Mouse (Mus musculus): ENCODE measurements around the gene Amy1. TPM values are rescaled to one million over a fixed set of nuclear protein-coding genes. Genes with fewer than 3 reads are reported as not detected.
"Not testable (repeated sequence)": the region's sequence is repeated elsewhere in the genome, so short reads cannot be mapped to it uniquely, and the experiment has no call there.

Gene Amy1
- 0.13 and 0.52 TPM in 2 replicates for polyA plus RNA-seq (2012; rRNA removed)

DNA sequence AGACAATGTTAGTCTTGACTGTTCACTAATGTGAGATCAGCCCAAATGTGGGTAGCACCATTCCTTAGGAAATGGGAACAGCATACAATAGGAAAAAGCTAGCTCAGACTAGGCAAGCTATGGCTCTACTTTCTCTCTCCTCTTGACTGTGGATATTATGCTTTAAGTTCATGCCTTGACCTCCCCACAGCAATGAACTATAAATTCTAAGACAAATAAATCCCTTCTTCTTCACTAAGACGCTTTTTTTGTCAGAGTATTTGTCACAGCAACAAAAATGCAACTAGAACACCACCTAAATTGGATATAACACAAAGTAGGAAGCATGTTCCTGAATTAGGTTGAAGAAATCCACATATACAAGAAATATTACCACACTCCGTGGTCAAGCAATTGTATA, at the start of gene Amy1:
Gene Amy1, minus strand, starts transcription at position 101 of the 400 bp plus-strand sequence.
- Histone ChIP-seq H3K4me1 (ENCODE audit: control insufficient read depth, insufficient read depth, insufficient read length, low read length) (no peaks in the 10 kb centered on the region), H3K27ac (ENCODE audit: insufficient read depth, low read depth, low read length) (no peak within 1 kb of the TSS), H3K4me3 (ENCODE audit: low read depth, low read length) (no peak within 1 kb of the TSS), H3K27me3 (ENCODE audit: control insufficient read depth, insufficient read depth, low read length) (no peaks in the 10 kb centered on the region), H3K36me3 (ENCODE audit: control insufficient read depth, insufficient read depth, low read length) (peaks cover 18% of the 10 kb centered on the region)
- TF ChIP-seq CTCF (IDR thresholded peaks at IDR 0.05; ENCODE audit: extremely low read depth, insufficient read length, insufficient replicate concordance, low read depth, low read length) (no peak), POLR2A (IDR thresholded peaks at IDR 0.05; ENCODE audit: low read depth, low read length) (no peak)
- 94% methylated on average over 2 of the region's 2 CpGs for WGBS

DNA sequence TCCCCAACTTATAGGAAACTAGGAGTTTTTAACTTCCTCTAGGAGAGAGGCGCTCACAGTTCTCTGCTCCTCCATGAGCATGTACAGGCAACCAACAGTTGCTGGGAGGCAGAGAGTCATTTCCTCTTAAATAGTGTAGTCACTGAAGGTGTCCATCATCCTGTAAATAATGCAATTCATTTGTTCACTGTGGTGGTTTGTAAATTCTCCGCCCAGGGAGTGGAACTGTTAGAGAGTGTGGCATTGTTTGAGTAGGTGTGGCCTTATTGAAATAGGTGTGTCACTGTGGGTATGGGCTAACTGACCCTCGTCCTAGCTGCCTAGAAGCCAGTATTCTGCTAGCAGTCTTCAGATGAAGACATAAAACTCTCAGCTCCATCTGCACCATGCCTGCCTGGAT, 47.8 kb upstream of the Amy1 start:
- TF ChIP-seq CTCF (IDR thresholded peaks at IDR 0.05; ENCODE audit: extremely low read depth, insufficient read length, insufficient replicate concordance, low read depth, low read length), result no peak
- TF ChIP-seq POLR2A (IDR thresholded peaks at IDR 0.05; ENCODE audit: low read depth, low read length), result no peak
- 51% methylated on average over 3 of the region's 3 CpGs for WGBS
- Histone ChIP-seq H3K27me3 (ENCODE audit: control insufficient read depth, insufficient read depth, low read length) (no peaks in the 10 kb centered on the region), H3K4me3 (ENCODE audit: low read depth, low read length) (no peak overlapping the region), H3K36me3 (ENCODE audit: control insufficient read depth, insufficient read depth, low read length) (no peaks in the 10 kb centered on the region), H3K27ac (ENCODE audit: insufficient read depth, low read depth, low read length) (no peak overlapping the region), H3K4me1 (ENCODE audit: control insufficient read depth, insufficient read depth, insufficient read length, low read length) (no peaks in the 10 kb centered on the region)

DNA sequence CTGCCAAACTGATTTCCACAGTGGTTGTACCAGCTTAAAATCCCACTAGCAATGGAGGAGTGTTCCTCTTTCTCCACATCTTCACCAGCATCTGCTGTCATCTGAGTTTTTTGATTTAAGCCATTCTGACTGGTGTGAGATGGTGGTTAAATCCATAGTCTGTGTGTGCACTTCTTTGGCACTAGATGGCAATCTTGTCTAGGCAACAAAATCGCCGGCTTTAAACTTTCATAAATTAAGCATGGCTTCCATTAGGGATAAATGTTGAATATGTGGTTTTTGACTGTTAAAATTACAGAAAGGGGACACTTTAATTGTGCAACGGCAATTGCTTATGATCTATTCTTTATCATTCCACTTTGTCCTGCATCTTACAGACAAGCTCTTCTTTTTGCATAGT, 44.9 kb upstream of the Amy1 start:
- WGBS, result 40% methylated on average over 3 of the region's 3 CpGs
- H3K27ac ChIP-seq (ENCODE audit: insufficient read depth, low read depth, low read length); H3K36me3 ChIP-seq (ENCODE audit: control insufficient read depth, insufficient read depth, low read length); H3K27me3 ChIP-seq (ENCODE audit: control insufficient read depth, insufficient read depth, low read length); H3K4me3 ChIP-seq (ENCODE audit: low read depth, low read length); H3K4me1 ChIP-seq (ENCODE audit: control insufficient read depth, insufficient read depth, insufficient read length, low read length): not testable (repeated sequence)

DNA sequence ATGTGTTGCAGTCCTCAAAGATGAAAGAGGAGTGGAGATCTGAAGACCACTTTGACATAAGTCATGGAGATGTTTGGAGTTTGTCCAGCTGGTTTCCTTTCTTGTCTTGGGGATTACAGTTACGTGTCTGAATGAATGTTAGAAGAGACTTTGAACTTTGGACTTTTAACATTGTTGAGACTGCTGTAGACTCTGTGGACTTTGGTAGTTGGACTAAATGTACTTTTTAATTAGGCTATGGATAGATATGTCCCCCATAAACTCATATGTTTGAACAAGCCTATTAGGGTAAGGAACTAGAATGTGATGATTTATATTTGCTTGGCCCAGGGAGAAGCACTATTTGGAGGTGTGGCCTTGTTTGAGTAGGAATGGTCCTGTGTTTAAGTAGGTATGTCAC, 33.0 kb upstream of the Amy1 start:
- Histone ChIP-seq H3K36me3 (ENCODE audit: control insufficient read depth, insufficient read depth, low read length) (no peaks in the 10 kb centered on the region), H3K4me1 (ENCODE audit: control insufficient read depth, insufficient read depth, insufficient read length, low read length) (peaks cover 6% of the 10 kb centered on the region; the same call in 1 of the 2 replicates), H3K4me3 (ENCODE audit: low read depth, low read length) (no peak overlapping the region), H3K27me3 (ENCODE audit: control insufficient read depth, insufficient read depth, low read length) (no peaks in the 10 kb centered on the region), H3K27ac (ENCODE audit: insufficient read depth, low read depth, low read length) (0 out of 2 replicates have a peak overlapping the region, but pooled peaks have one; percentile 35)
- TF ChIP-seq POLR2A (IDR thresholded peaks at IDR 0.05; ENCODE audit: low read depth, low read length), result no peak
- no peak for TF ChIP-seq CTCF (IDR thresholded peaks at IDR 0.05; ENCODE audit: extremely low read depth, insufficient read length, insufficient replicate concordance, low read depth, low read length)
- 29% methylated on average over 1 of the region's 1 CpGs for WGBS

DNA sequence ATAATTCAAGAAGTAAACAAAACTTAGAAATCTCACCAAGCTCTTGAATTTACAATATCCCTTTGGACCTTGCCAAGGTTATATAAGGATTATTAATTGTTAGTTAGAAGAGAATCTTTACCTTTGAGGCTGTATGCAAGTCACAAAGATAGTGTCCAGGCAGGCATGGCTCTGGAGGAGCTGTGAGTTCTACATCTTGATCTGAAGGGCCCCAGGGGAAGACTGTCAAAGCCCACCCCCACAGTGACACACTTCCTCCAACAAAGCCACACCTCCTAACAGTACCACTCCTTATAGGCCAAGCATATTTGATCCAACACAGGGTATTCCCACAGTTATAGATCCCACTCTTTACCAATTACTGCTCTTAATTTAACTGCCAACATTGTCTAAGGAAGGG, 27.7 kb upstream of the Amy1 start:
- Histone ChIP-seq H3K27me3 (ENCODE audit: control insufficient read depth, insufficient read depth, low read length) (no peaks in the 10 kb centered on the region), H3K4me1 (ENCODE audit: control insufficient read depth, insufficient read depth, insufficient read length, low read length) (peaks cover 4% of the 10 kb centered on the region; the same call in 1 of the 2 replicates), H3K36me3 (ENCODE audit: control insufficient read depth, insufficient read depth, low read length) (no peaks in the 10 kb centered on the region), H3K4me3 (ENCODE audit: low read depth, low read length) (no peak overlapping the region), H3K27ac (ENCODE audit: insufficient read depth, low read depth, low read length) (no peak overlapping the region)
- TF ChIP-seq POLR2A (IDR thresholded peaks at IDR 0.05; ENCODE audit: low read depth, low read length) (no peak), CTCF (IDR thresholded peaks at IDR 0.05; ENCODE audit: extremely low read depth, insufficient read length, insufficient replicate concordance, low read depth, low read length) (no peak)

DNA sequence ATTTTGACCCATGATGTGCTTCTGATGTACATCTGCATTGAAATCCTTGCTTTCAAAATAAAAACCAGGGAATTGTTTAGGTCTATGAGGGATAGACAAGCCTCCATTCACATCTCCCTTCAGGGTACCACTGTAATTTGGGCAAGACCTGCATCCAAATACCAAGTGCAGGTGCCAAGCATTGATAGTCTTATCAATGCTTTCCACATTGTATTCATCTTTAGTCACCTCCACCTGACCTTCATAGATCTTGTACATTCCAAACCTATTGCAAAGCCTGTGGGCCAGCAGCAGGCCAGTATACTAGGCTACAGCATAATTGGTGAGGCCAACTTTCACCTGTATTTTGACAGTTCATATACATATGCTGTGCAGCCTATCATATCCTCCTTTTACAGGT, 25.1 kb upstream of the Amy1 start:
- no peaks in the 10 kb centered on the region for H3K27me3 ChIP-seq (ENCODE audit: control insufficient read depth, insufficient read depth, low read length)
- H3K4me1 ChIP-seq (ENCODE audit: control insufficient read depth, insufficient read depth, insufficient read length, low read length), result no peaks in the 10 kb centered on the region
- TF ChIP-seq POLR2A (IDR thresholded peaks at IDR 0.05; ENCODE audit: low read depth, low read length) (no peak), CTCF (IDR thresholded peaks at IDR 0.05; ENCODE audit: extremely low read depth, insufficient read length, insufficient replicate concordance, low read depth, low read length) (no peak)
- no peak overlapping the region for H3K27ac ChIP-seq (ENCODE audit: insufficient read depth, low read depth, low read length)
- no peak overlapping the region for H3K4me3 ChIP-seq (ENCODE audit: low read depth, low read length)
- peaks cover 3% of the 10 kb centered on the region; the same call in 1 of the 2 replicates for H3K36me3 ChIP-seq (ENCODE audit: control insufficient read depth, insufficient read depth, low read length)

DNA sequence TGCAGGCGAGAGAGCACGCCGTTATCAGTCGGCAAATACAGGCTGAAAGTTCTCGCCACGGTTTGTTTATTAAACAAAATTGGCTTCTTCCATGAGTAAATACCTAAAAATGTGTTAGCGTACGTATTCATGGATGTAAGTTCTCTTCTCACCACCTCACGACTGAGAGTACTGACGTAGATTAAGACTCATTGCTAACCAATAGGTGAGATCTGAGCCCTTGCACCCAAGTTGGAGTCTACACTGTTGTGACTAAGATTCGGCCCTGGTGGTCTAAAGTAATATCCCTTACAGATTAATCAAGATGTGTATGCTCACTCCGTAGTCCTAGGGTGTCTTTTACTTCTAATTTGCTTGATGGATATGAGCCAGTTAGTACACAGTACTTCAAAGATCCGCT, 24.1 kb upstream of the Amy1 start:
- H3K4me3 ChIP-seq (ENCODE audit: low read depth, low read length), result peak overlapping the region; percentile 98
- H3K36me3 ChIP-seq (ENCODE audit: control insufficient read depth, insufficient read depth, low read length), result peaks cover 6% of the 10 kb centered on the region; the same call in 1 of the 2 replicates
- TF ChIP-seq POLR2A (IDR thresholded peaks at IDR 0.05; ENCODE audit: low read depth, low read length), result no peak
- TF ChIP-seq CTCF (IDR thresholded peaks at IDR 0.05; ENCODE audit: extremely low read depth, insufficient read length, insufficient replicate concordance, low read depth, low read length), result no peak
- no peaks in the 10 kb centered on the region for H3K4me1 ChIP-seq (ENCODE audit: control insufficient read depth, insufficient read depth, insufficient read length, low read length)
- WGBS, result 3% methylated on average over 13 of the region's 13 CpGs
- H3K27me3 ChIP-seq (ENCODE audit: control insufficient read depth, insufficient read depth, low read length), result no peaks in the 10 kb centered on the region
- H3K27ac ChIP-seq (ENCODE audit: insufficient read depth, low read depth, low read length), result peak overlapping the region; percentile 100
